Mouse (Mus musculus): ENCODE measurements at regions not wholly inside any gene's neighbourhood (a gene's known extent, or its start where the extent isn't known, plus 50 kb on each side); places are given as distances from the start of the nearest gene placed in this dataset.
A peak's percentile ranks its signal among the peaks of the same experiment; 100 is the strongest.

DNA sequence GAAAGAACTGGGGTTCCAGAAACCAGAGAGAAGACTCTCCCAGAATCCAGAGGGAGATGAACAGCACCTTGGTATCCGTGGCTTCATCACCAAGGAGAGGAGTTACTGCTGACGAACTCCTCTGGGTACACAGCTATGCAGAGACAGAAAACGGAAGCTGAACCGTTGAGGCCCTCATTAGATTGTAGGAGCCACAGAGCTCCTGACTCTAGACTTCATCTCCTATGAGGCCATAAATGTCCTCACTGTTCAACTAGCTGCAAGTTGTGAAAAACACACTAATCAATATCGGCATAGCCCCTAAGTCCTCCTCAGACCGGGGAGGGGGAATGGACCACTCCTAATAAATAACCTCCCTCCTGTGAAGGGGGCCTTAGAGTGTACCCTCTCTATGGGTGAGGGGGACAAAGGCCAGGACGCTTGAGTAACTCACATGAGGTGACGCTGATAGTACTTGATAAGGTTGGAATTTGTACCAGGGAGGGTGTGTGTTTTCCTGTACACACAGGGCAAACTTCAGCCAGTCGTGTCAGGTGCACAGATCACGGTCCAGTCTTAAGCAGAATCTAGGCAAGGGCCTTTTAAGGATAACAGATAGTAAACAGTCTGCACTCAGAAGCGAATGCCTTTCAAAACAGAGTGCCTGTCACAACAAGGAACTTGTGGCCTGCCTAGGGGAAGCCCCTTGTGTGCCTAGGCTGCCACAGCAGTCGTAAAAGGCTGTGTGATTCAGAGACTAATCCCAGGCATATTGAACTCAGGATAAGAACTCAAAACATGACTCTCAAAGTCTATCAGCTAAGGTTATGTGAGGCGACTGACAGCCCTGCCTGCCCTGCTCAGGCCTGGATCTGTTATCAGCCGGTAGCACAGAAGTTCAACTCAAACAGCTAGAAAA lies 104.2 kb downstream of the Dyrk2 start:
- no peak for DNase-seq

DNA sequence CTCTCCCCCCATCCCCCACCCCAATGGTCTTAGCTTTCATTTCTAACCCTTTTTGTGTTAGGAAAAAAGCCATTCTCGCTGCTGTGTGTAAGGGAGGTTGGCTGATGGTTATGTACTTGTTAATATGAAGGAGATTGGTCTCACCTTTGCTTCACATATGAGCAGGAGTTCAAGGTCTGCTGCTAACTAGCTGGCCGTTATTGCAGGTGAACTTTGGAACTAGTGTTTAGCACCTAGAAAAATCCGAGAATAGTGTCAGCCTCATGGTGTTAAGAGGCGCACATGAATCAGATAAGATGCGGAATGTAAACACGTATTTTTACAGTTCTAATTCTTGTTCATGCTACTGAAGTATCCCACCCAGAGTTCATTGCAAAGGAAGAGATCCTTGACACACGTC lies 103.2 kb downstream of the Dyrk2 start:
- DNase-seq = no peak

DNA sequence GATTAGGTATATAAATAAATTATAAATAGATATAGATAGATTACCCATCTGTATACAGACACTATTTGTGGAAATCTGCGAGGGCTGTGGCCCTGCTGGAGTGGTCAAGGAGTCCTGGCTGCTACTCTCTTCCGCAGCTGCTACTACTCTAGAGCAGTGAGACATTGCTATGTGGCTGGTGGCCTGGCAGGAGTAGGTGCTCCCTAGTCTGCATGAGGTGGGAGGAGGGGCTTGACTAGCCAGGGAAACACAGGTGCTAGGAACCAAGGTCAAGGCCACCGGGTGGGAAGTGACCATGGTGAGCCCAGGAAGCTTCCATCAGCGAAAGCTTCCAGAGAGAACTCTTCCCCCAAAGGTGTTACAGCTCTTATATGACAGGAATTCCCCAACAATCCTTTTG lies 100.3 kb downstream of the Dyrk2 start:
- DNase-seq = no peak

DNA sequence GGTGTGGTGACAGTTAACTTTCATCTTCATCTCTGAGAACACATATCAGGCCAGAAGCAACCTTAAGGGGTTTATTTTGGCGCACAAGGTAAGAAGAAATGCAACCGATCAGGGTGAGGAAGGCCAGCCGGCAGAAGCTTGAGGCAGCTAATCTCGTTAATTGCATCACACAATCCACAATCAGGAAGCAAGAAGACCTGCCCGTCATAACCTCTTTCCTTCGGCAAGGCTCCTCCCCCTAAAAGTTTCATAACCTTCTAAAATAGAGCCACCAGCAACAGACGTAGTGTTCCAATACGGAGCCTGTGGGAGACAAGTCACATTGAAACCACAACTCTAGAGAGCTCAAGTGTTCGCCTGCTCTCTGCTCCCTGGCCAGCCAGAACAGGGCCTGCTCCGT lies 91.4 kb downstream of the Dyrk2 start:
- DNase-seq = no peak

GRCm38 (mm10) chr10:118780831-118781569 lies 89.0 kb downstream of the Dyrk2 start:
- no peak for DNase-seq

- DNase-seq = peak; percentile 22
Measured at GRCm38 (mm10) chr10:118781811-118782232, 88.2 kb downstream of the Dyrk2 start.

DNA sequence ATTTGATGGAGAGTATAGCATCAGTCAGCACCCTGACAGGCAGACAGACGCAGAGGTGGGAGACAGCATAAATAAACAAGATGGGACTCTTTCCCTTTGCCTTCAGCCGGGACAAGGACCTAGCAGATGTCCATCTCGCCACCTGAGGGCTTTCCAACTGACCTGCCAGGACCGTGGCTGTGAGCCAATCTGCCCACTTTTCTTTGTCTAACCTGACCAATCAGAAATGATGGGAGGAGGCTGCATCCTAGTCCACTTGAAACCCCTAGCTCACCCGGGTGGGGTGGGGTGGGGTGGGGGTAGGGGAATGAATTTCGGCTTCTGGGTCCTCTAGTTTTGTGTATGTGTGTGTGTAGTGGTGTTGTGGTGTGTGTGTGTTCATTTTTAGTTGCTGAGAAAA lies 87.4 kb downstream of the Dyrk2 start:
- DNase-seq = no peak

- no peak for DNase-seq
Measured at GRCm38 (mm10) chr10:118787280-118787690, 82.7 kb downstream of the Dyrk2 start.

- DNase-seq = peak; percentile 14
Measured at GRCm38 (mm10) chr10:118792352-118793100, 77.5 kb downstream of the Dyrk2 start.

- DNase-seq = no peak
Measured at GRCm38 (mm10) chr10:118793794-118794193, 76.2 kb downstream of the Dyrk2 start.

DNA sequence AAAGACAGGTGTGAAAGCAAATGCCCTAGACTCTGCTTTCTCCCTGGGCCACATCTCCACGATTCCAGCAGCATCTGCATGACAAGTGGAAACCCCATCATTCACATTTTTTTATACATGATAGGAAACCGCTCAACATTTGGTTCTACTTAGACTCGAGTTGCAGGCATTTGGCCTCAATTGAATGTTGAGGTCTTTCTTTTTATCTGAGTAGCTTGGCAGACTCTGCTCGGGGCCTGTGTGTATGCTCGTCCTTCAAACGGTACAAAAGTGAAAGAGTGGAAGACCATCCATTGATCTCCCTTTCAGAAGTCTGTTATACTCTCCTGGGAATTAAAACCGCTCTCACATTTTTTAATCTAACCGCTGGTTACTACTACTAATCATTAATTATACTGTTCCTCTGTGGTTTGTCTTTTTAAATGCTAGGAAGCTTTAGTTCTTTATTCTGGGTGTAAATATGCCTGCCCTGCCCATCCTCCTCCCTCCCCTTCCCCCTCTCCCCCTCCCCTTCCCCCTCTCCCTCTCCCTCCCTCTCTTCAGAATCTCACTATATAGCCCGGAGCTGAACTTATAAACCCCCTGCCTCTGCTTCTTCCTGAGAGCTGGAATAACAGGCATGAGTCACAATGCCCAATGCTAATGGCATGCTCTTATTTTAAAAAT lies 75.5 kb downstream of the Dyrk2 start:
- DNase-seq = no peak

DNA sequence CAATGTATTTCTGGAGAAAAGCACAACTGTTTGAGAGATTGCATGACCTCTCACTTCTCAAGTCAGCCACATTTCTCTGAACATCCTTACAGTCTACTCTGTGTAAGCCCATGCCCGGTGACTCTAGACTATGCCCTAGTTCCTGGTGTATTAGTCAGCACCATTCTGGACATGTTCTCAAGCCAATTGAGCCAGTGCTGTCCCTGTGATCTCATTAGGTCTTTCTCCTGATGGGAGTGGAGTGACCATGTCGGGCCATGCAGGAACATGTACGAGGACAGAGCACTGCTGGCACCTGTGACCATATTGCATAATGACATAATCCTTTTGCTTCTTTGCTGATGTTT lies 75.0 kb downstream of the Dyrk2 start:
- no peak for DNase-seq

DNA sequence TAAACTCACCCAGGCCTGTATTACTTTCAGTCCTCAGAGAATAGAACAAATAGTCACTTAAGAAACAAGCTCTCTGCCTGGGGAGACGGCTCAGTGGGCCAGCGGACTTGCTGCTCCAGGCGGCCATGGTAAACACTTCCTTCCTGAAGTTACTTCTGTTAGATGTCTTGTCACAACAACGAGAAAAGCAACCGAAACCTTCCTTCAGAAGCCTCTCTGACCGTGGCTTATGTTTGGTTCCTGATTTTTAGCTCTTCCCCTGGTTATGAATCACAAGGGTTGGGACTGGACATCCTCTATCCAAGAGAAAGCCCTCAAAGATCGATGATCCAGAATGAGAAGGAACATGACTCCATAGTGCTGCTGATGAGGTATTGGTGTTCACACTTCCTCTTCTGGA lies 73.5 kb downstream of the Dyrk2 start:
- no peak for DNase-seq

DNA sequence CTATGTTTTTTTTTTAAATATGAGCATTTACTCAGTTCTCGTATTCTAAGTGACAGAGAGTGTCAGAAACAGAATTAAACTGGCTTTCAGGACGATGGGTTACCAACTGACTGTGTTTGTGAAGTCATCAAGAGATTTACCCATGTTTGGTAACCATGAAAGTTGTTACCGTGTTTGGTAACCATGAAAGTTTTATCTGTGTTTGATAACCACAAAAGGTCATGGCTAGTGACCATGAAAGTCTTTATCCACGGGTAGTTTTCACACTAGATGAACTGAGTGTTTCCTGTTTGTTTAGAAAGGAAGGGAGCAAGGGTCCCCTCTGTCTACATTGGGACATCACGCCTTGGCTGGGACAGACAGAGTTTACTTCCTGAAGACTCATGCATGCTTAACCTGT lies 72.8 kb downstream of the Dyrk2 start:
- no peak for DNase-seq

- DNase-seq = no peak
Measured at GRCm38 (mm10) chr10:118799767-118800166, 70.2 kb downstream of the Dyrk2 start.

DNA sequence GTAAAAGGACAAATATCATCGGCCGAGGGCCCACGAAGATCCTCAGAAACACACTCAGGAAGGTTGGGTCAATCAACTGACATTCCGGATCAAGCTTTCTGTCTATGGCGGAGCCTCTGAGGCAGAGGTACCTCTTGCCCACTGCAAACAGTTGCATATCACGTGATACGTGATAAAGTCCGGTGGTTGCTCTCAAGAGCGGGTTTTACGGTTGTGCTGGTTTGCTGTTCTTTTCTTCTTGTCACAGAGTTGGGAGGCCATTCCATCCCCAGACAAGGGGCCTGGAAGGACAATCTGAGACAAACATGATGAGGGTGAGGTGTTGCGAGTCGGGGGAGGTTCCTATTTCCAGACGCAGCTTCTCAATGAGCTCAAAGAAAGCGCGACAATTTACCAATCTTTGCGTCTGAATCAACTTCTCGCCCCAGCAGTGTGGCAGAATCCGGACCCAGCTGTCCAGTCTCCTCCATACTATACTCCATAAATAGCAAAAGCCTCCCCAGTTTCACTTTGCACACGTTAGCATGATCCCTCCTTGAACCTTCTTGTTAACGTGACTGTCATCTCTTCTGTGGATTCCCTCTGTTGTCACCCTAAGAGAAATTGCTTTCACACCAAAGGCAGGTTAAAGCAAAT lies 66.0 kb downstream of the Dyrk2 start:
- DNase-seq = no peak

DNA sequence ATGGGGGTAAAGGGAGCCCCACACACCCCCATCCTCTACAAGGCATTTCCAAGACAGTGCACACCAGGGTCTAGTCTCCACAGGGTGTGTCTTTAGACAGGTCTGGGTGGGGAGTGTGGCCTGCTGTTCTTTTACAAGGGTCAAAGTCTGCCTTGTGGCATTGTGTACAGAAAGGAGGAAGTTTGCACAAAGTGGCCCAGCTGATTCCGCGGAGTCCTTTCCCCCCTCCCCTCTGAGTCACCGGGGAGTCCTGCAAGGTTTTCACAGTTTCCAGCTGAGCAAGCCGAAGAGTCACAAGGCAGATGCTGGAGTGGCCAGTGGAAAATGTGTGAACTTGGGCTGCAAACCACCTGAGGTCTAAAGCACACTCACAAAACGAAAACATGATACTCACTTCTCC lies 65.4 kb downstream of the Dyrk2 start:
- no peak for DNase-seq

Measured in right cerebral cortex, postnatal 4 days (tissue).